Mouse (Mus musculus) granulocyte monocyte progenitor cell, adult 5-6 weeks (primary cell): ENCODE measurements around the gene Cisd3. TPM values are rescaled to one million over a fixed set of nuclear protein-coding genes. Genes with fewer than 3 reads are reported as not detected.
"Not testable (repeated sequence)": the region's sequence is repeated elsewhere in the genome, so short reads cannot be mapped to it uniquely, and the experiment has no call there.

Experiments
- ATAC-seq: replicated peaks from 2 replicates; pipeline ENCODE4 v1.8.0; 2016; ENCODE audit warnings: mild to moderate bottlenecking, moderate TSS enrichment, inconsistent platforms; ENCODE audit not compliant: poor library complexity, severe bottlenecking
- total RNA-seq, 2 experiments: library from RNA; stranded (forward) in 1 of 2; stranded (reverse) in 1 of 2; fragments of 200-712, 200-1000 nt in 1 of 2; fragments of >200 nt in 1 of 2; fragmentation: Nextera tagmentation in 1 of 2; gene quantifications; 2 replicates each; pipeline ENCODE4 v1.2.3; 2014 to 2017

Cisd3 gene
- total RNA-seq, 2 experiments from 2014 or later, result 0.82 to 48.1 TPM

DNA sequence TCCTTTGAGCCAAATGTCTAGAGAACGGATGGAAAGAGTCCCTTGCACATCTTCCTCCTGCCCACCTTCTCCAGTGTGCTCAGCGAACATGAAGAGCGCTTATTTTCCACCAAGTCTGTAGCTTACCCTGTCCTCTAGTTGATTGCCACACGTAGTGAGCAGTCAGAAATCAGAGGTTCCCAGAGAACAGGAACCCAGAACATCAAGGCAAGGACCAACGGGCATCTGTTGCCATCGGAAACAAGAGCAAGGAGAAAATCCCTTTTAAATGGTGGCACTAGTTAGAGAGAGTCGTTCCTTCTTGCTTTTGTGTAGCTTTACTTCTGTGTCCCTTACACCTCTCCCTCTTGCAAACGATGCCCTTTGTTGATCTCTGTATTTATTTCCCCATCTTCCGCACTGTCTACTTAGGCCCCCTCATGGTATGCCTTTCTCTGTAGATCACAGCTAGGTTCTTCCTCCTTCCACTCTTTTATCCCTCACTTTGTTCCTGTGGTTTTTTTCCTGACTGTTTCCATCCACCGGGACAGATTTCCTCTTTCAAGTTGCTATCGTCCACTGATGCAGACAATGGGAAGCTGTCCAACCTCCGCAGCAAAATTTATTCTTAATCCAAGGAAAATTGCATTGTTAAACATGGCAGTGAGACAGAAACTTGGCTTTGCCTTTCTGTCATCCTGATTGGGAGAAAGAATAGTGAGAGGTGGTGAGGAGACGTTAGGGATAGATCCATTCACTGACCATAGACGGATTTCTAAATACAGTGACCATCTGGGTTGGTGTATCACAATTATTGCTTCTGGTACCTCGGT lies 16.2 kb downstream of the Cisd3 start:
- ATAC-seq, result no peak

DNA sequence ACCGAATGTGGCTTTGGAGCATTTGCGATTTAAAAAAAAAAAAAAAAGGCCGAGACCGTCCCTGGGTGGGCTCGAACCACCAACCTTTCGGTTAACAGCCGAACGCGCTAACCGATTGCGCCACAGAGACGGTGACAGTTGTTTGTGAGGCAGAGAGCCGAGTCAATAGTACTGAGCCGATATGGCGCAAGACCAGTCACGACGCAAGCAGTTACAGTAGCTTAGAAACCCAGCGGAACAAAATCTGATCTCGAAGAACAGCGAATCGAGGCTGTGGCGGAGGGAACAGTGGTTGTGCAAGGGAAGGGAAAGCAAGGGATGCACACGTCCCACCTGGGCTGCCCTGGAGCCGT lies 16.7 kb downstream of the Cisd3 start:
- ATAC-seq, result peak; percentile 53

DNA sequence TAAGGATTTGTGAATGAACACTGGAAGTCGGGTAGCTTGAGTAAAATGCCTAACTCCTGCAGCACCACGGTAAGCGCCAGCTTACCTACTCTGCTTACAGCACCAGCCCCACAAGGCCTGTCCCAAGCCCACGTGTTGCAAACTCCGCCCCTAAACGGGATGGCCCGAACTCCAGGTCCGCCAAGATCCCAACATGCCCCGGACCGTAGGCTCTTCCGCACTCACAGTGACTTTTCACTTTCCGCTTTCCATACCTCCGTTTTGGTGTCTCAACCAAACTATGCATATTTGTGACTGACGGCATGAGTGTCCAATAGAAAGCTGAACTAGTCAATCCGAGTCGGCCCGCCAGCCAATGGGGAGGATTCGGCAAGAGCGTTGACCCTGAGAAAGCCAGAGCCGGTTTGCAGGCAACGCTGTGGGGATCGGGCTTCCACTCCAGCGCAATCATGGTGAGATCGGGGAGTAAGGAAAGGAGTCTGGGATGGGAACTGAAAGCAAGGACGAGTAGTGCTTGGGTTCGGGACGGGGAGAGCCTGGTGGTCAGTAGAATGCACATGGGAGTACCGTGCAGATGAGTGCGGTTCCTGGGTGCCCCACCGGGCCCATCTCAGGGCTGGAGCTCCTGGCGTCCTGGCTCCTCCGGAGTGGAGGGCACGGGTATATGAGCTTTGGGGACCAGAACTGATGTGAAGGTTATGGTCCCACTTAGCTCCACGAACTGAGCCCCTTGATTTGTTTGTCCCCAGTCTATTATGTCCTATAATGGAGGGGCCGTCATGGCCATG lies 17.6 kb downstream of the Cisd3 start, which contains the start of gene Psmb3:
Psmb3 (plus strand) TSS at position 361 of the 788 bp plus-strand sequence.
- peak; percentile 76 for ATAC-seq

DNA sequence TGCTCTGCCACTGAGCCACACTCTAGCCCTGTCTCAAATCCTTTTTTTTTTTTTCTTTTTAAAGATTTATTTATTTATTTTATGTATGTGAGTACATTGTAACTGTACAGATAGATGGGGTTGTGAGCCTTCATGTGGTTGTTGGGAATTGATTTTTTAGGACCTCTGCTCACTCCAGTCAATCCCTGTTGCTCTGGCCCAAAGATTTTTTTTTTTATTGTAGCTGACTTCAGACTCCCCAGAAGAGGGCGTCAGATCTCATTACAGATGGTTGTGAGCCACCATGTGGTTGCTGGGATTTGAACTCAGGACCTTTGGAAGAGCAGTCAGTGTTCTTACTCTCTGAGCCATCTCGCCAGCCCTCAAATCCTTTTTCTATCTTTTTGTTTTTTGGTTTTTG lies 24.4 kb downstream of the Cisd3 start:
- not testable (repeated sequence) for ATAC-seq

DNA sequence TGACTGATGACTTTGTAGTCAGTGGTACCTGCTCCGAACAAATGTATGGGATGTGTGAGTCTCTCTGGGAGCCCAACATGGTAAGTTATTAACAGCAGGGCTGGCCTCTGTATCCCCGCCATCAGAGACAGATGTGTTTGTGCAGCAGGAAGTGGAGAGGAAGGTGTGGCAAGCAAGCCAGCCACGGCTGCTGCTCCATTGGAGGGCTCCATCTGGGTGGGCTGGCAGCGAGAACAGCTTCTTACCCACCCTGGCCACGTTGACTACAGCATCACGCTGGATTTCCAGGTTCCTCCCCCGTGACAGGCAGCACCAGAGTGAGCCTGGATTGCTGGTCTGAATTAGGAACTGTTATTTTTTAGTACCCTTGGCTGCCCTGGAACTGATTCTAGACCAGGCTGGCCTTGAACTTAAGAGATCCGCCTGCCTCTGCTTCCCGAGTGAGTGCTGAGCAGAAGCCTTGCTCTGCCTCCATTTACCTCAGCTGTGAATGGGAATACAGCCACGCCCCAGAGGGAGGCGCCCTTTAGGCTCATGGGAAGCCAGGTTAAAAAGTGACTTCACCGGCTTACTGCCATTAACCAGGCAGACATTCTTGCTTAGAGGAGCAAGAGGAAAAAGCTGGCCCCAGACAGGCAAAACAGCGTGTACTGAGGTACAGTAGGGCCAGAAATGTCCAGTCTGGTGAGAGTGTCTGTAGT lies 25.7 kb downstream of the Cisd3 start:
- ATAC-seq, result peak; percentile 34

DNA sequence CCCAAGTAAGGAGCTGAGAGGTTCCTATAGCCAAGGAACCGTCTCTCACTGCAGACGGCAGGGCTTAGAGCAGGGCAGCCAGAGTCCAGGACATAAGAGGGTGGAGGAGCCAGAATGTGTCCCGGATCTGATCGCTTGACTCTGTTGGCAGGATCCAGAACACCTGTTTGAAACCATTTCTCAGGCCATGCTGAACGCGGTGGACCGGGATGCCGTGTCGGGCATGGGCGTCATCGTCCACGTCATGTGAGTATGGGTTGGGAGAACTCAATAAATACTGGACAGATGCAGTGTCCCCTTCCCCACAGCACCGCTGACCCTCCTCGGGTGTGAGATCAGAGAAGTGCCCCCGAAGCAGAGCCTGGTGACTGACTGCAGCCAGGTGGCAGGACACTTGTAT lies 26.7 kb downstream of the Cisd3 start:
- ATAC-seq, result no peak

DNA sequence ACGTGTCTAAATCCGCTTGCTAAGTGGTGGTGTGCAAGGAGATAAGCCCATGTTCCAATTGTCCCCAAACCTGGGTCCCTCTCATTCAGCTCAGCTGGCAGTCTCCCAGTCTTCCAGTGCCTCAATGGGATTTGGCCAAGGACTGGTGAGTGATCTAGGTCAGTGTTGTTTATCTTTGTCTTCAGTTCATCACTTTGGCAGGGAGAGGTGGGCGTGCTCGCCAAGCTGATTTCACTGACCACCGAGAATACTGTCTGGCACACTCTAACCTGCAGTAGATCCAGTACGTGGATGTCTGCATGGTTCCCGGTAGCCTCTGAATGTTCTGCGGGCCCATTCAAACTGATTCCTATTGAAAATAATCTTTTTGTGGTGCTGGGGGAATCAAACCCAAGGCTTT lies 28.3 kb downstream of the Cisd3 start:
- ATAC-seq, result no peak

DNA sequence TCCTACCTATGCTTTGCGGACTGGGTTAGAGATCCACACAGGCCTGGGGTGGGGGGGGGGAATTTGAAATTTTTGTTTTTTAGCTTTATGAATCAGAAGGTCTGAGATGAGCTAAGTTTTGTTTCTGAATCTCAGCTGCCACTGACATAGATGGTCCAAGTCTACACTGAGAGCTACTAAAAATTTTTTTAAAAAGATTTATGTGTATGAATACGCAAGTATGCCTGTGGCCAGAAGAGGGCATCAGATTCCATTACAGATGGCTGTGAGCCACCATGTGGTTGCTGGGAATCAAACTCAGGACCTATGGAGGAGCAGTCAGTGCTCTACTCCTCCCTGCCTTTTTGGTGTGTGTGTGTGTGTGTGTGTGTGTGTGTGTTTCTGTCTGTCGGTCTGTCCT lies 28.7 kb downstream of the Cisd3 start:
- no peak for ATAC-seq

DNA sequence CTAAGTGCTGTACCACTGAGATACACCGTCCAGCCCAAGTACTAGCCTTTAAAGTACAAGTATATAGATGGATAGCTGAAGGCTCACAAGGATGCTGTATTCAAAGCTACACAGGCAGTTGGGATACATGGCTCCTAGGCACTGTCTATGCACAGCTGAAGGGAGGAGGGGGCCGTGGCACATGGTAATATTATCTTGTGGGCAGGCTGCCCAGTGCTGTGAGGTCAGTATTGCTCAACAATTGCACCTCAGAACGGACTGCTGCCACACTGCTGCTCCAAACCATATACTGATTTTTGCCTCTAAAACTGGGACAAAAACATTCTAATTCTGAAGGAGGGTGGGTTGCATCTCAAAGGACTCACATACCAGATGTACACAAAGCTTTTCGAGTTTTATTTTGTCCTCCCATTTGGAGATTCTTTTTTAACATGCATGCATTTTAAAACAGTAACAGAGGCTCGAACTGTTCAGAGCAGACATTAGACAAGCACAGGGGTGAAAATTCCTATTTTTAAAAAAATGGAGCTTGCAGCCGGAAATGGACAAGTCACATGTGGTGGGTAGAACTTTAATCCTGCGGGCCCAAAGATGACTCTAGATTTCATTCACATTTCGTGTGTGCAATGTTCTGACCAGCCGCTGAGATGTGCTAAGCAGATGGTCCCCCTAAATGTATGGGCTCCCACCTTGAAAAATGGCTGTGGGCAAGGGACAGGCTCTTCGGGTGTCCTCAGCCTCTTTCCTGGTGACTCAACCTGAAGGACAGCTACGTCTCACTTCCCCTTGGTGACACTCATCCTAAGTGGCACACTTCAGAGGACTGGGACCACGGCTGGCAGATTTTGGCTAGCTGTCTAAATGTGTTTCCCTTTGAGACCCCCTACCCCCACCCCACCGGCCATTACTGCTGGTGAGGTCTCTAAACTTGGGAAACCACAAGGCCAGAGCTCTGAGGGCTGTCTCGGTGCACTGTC lies 29.4 kb downstream of the Cisd3 start:
- ATAC-seq, result peak; percentile 54

DNA sequence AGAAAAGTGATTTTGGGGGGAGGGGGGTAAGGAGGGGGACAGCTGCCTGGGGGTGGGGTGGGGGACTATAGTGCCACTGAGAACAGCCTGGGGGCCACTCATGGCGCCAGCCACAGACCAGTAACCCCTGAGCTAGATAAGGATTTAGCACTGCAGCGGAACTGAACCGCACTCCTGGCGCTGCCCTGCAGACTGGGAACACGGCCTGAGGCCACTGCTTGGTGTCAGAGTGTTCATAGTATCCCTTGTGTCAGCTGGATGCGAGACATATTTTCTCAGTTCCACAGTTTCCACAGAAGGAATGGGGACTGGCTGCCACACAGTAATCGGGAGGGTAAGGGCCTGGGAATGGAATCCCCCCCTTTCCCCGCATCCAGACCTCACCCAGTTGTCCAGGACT lies 30.4 kb downstream of the Cisd3 start:
- ATAC-seq, result no peak

DNA sequence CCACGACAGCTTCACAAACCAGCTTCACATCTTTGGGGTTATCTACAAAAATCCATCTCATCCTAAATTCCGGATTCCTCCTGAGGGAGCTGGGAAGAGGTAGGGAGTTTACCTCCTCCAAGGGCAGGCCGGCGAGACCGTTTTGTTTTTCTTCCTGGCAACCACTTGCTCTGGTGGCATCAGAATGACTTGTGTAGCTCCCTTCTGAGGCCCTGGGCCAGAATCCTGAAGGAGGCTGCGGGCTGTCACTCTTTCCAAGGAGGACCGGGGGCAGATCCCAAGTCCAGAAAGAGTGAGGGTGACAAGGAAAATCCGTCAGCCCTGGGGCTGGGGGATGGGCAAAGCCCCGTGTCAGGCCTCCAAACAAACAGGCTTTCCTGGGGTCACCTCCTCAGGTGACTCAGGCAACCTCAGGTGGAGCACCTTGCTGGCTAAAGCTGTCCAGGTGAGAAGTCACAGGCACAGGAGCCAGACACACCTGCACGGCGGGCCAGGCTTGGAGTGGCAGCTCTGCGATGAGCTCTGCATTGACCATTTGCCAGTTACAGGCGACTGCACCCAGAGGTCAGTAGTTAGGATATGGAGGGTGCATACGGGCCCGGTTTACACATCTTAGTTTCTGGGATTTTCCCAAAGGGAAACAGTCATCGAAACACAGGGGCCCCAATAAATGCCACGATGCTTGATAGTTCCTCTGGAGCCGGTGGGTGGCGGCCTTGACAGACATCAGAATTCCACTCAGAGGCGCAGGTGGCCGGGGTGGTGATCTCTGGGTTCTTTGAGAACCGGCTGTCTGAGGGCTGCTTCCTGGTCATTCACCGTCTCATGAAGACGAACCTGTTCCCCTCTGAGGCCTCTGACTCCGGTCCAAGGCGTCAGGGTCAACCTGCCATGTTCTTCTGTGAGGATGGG lies 32.0 kb downstream of the Cisd3 start:
- ATAC-seq, result peak; percentile 5; the same call in 1 of the 2 replicates

DNA sequence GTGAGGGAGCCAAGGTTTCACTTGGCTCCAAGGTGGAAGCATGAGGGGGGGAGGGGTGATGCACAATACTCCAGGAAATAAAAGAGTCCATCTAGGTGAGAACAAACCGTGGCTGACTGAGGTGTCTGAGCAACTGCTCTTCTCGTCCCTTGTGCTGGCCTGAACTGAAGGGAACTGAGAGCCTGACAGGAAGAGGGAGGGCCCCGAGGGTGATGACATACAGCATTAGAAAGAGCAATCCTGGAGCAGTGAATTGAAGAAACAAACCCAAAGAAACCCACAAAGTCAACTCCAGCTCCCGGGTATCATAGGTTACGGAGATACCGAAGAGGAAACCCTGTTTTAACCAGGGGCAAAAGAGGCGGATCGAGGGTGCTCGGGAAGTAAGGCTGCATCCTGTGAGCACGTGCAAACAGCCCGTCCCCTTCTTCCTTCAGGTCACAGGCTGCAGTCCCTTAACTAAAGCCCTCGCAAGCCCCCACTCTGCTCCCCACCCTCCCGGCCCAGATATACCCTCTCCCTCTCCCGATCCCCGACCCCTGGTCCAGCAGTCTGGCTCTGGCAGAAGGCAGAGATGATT lies 32.7 kb downstream of the Cisd3 start:
- ATAC-seq, result peak; percentile 79

DNA sequence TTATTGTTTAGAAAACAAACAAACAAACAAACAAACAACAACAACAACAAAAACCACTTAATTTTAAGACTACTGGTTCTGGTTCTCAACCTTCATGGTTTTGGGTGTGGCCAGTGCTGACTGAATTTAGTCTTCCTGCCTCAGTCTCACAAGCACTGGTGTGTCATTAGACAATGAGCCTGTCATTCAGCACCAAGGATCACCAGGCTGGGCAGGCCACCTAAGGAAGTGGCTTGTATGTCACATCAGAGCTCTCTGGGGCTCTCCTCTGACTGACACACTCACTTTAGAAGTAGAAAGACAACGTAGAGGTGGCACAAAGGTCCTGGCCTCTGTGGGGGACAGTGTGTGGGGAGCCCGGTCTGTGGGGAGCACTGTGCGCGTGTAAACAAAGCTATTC lies 33.4 kb downstream of the Cisd3 start:
- no peak; the same call in 1 of the 2 replicates for ATAC-seq

DNA sequence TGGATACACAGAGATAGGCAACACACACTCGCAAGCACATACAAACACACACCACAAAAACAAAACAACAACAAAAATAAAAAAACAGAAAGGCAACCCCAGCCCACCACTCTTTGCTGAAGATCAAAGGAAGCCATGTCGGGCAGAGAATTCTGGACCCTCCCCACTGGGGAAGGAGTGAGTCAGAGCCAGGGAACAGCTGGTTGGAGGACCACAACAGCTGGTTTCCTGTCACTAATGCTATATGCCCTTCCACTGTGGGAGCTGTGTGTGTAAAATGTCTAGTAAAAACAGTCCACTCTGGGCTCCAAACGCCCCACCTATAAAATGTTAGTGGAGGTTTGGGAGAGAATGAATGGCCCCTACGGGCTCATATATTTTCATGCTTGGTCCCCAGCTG lies 35.7 kb downstream of the Cisd3 start:
- ATAC-seq, result no peak

DNA sequence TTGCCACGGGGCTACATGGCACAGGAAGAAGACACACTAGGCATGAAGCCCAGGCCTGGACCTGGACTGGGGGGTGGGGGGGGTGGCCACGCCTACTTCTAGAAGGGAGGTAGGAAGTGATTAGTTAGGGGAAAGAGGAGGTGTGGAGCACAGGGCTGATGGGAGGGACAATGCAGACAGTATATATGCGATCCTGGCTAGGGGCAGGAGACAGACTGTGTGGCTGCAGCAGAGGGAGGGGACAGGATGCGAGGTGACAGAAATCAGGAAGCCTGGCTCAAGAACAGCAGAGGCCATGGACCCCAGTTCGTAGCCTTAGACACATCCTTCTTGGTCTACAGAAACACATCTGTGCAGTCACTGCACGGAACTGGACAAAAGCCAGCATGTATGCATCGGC lies 38.1 kb downstream of the Cisd3 start:
- ATAC-seq, result no peak

DNA sequence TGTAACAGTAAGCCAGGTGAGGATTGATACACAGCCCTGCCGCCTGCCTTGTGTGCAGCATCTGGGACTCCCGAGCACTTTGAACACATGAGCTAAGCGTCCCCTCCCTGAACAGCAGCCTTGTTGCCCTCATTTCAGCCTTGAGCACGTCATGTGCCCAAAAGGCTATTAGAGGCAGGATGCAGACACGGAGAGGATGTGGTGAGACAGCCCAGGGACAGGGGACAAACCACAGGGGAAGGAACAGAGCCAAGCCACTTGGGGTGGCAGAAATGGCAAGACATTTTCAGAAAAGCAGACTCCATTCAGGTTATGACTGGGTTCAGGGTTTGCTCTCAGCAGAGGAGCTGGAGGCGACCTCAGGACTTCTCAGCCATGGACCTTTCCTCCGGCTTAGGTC lies 42.7 kb downstream of the Cisd3 start:
- ATAC-seq, result peak; percentile 97

DNA sequence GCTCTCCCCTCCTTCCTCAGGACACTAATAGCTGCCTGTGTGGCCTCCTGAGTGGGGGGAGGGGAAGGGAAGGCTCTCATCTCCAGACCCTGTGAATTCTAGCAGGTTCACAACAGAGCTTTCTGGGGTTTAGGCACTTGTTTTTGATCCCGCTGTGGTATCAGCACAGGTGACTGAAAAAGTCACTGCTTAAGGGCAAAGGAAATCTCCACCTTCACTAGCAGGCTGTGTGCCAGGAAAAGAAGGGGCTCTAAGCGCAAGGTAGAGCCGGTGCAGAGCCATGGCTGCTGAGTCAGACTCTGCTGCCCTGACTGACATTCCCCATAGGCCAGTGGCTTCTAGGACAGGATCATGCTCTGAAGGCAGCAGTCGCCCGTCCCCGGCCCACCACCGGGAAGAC lies 43.1 kb downstream of the Cisd3 start:
- no peak for ATAC-seq

DNA sequence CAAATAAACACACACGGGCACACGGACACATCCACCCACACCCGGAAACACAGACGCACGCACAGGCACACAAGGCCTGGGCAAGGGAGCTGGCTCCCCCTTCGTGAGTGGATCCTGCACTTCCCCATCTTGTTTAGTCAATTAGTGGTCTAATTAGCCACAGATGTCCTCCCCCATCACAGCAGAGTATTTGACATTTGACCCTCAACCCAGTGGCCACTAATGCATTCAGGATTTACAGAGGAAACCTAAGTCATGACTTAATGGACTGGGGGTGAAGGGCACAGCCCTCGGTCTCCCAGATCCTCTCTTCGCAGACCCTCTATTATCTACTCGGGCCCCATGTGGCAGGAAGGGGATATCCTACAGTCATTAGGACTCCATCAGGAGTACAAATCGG lies 48.1 kb downstream of the Cisd3 start:
- no peak for ATAC-seq
